ENCODE assay signal across 14 mouse cellular contexts in genomic region chr2:21147169-21147568, GRCm38 (mm10). TPM values are rescaled to one million over a fixed set of nuclear protein-coding genes. Genes with fewer than 3 reads are reported as not detected.
DNase-seq lines count a peak whose midpoint lies in the region; ATAC-seq and TF ChIP-seq lines count a peak whose summit lies in the region.
"Had no signal": no experiment of that assay in that cellular context is flagged by ENCODE, and none has a peak within 500 bp of the region (broad histone marks: within the 10 kb centered on the region; RNA-seq: fewer than 3 reads in every experiment).

No protein-coding gene starts in this region.

- H3K4me2 ChIP-seq in kidney, embryonic 16.5 days (replicated peaks; ENCODE audit: low read depth, low read length), result no peak overlapping the region
- H3K4me2 ChIP-seq: hindbrain, embryonic 14.5 days; kidney, embryonic 15.5 days; liver, embryonic 13.5 days had no signal

- H3K36me3 ChIP-seq in kidney, adult 2 months (ENCODE audit: control insufficient read depth, insufficient read depth, low read length), result no peaks in the 10 kb centered on the region
- no peaks in the 10 kb centered on the region for H3K36me3 ChIP-seq in kidney, embryonic 16.5 days (ENCODE audit: insufficient read depth, low read length)
- H3K36me3 ChIP-seq: kidney, embryonic 15.5 days; limb, embryonic 10.5 days; liver, embryonic 13.5 days had no signal

- TF ChIP-seq POLR2A in kidney, adult 2 months (IDR thresholded peaks at IDR 0.05; ENCODE audit: low read depth, low read length), result no peak

- no peak for ATAC-seq in kidney, embryonic 16.5 days (ENCODE audit: low FRiP score, low TSS enrichment)
- no peak for ATAC-seq in granulocyte monocyte progenitor cell, adult 5-6 weeks (replicated peaks; ENCODE audit: poor library complexity, severe bottlenecking)
- ATAC-seq: CD4-positive, CD25-positive, alpha-beta regulatory T cell, adult 4 months; forebrain, embryonic 16.5 days had no signal

- no peaks in the 10 kb centered on the region for H3K4me1 ChIP-seq in kidney, adult 2 months (ENCODE audit: control insufficient read depth, insufficient read depth, low read length)
- peaks cover 4% of the 10 kb centered on the region; the same call in 1 of the 2 replicates for H3K4me1 ChIP-seq in kidney, embryonic 16.5 days (ENCODE audit: insufficient read depth, low read length)
- H3K4me1 ChIP-seq: liver, embryonic 13.5 days had no signal

- H3K9me3 ChIP-seq in kidney, embryonic 16.5 days (ENCODE audit: low read length), result no peaks in the 10 kb centered on the region
- H3K9me3 ChIP-seq: kidney, embryonic 15.5 days; limb, embryonic 10.5 days; liver, embryonic 13.5 days had no signal

- H3K4me3 ChIP-seq in kidney, adult 2 months (ENCODE audit: insufficient read depth, low read depth, low read length), result no peak overlapping the region
- H3K4me3 ChIP-seq in kidney, embryonic 16.5 days (ENCODE audit: low read length), result no peak overlapping the region
- H3K4me3 ChIP-seq: kidney, embryonic 15.5 days; limb, embryonic 10.5 days; liver, embryonic 13.5 days had no signal

- DNase-seq in kidney, adult 2 months, result peak; percentile 14
- DNase-seq in adipocyte (ENCODE audit: low spot score), result peak; percentile 13
- DNase-seq in gastrocnemius, postnatal 36 days, result peak; percentile 7 to 23
- peak; percentile 34 for DNase-seq in lung, postnatal 25 days (ENCODE audit: low spot score)
- DNase-seq in right cerebral cortex, postnatal 14 days, result no peak
- DNase-seq: cerebellum, adult 18-20 months; liver, embryonic 13.5 days had no signal

- intact Hi-C loops in gastrocnemius, postnatal 36 days (cut with DNase I), result no loop called here

- H3K27me3 ChIP-seq in kidney, adult 2 months (replicated peaks; ENCODE audit: control insufficient read depth, insufficient read depth, low read length), result no peaks in the 10 kb centered on the region
- H3K27me3 ChIP-seq in kidney, embryonic 16.5 days (ENCODE audit: insufficient read depth, low read length), result no peaks in the 10 kb centered on the region
- H3K27me3 ChIP-seq: kidney, embryonic 15.5 days had no signal

- H3K9ac ChIP-seq in kidney, embryonic 16.5 days (replicated peaks; ENCODE audit: low read length), result no peak overlapping the region
- H3K9ac ChIP-seq: hindbrain, embryonic 14.5 days; kidney, embryonic 15.5 days; liver, embryonic 13.5 days had no signal

- no peak overlapping the region for H3K27ac ChIP-seq in kidney, adult 2 months (ENCODE audit: insufficient read depth, low read depth, low read length)
- H3K27ac ChIP-seq in kidney, embryonic 16.5 days (ENCODE audit: low read length), result no peak overlapping the region
- H3K27ac ChIP-seq: hindbrain, embryonic 14.5 days; kidney, embryonic 15.5 days; limb, embryonic 10.5 days; liver, embryonic 13.5 days had no signal

- 61% methylated on average over 4 of the region's 4 CpGs for WGBS in kidney, adult 2 months
- 47% methylated on average over 4 of the region's 4 CpGs for WGBS in kidney, embryonic 16.5 days

- no peak for TF ChIP-seq CTCF in kidney, adult 2 months (conservative IDR thresholded peaks at IDR 0.05; ENCODE audit: insufficient read depth, insufficient read length, low read depth, low read length)

RNA-seq across cellular contexts. Expression of gene Enkur, which starts 58.0 kb away (rescaled TPM):
- 0.19 TPM in 1 of 2 replicates, not detected in the other for polyA plus RNA-seq in kidney, adult 2 months (2012; rRNA removed)
- 0.29 TPM in 1 of 2 replicates, not detected in the other for polyA plus RNA-seq in kidney, embryonic 16.5 days (2015; fragmentation: Nextera tagmentation; extraction: Ambion mirVana)
- under 1 TPM; 0.36 to 0.42 TPM for total RNA-seq in gastrocnemius, postnatal 36 days (2021)
- total RNA-seq in granulocyte monocyte progenitor cell, adult 5-6 weeks (2014; fragmentation: Nextera tagmentation), result 0.68 and 1.6 TPM in 2 replicates
- total RNA-seq in granulocyte monocyte progenitor cell, adult 5-6 weeks (2017), result 3.4 and 4.5 TPM in 2 replicates
- polyA plus RNA-seq: limb, embryonic 10.5 days; liver, embryonic 13.5 days had no signal

RNA-seq across cellular contexts. Expression of gene Thnsl1, which starts 58.4 kb away (rescaled TPM):
- 4.7 and 5.1 TPM in 2 replicates for polyA plus RNA-seq in kidney, adult 2 months (2012; rRNA removed)
- polyA plus RNA-seq in kidney, embryonic 16.5 days (2015; fragmentation: Nextera tagmentation; extraction: Ambion mirVana), result 7.6 and 7.9 TPM in 2 replicates
- 1 to 10 TPM; 2.6 to 3.1 TPM for total RNA-seq in gastrocnemius, postnatal 36 days (2021)
- total RNA-seq in granulocyte monocyte progenitor cell, adult 5-6 weeks (2014; fragmentation: Nextera tagmentation), result 9.0 and 12.3 TPM in 2 replicates
- 5.5 and 6.5 TPM in 2 replicates for total RNA-seq in granulocyte monocyte progenitor cell, adult 5-6 weeks (2017)
